Mouse (Mus musculus) forebrain, postnatal 0 days (tissue): Measurements from ENCODE around the gene G3bp2. TPM values are rescaled to one million over a fixed set of nuclear protein-coding genes. Genes with fewer than 3 reads are reported as not detected.

Source experiments
- ATAC-seq: fragments of 200-750 bp; cut with Nextera tagmentation; 2 replicates; pipeline ENCODE4 v1.8.0; 2017; ENCODE audit warnings: mild to moderate bottlenecking, moderate library complexity
- DNase-seq: peaks from one replicate; pipeline ENCODE4 v3.0.0-alpha.2; 2015
- H3K27ac ChIP-seq: fragments of 300-500 bp; sonication (generic); 2 replicates; pipeline ENCODE4 v1.5.1; 2014; ENCODE audit warnings: low read depth, mild to moderate bottlenecking, antibody characterized with exemption, low read length, moderate library complexity, mixed read lengths
- H3K27me3 ChIP-seq: fragments of 300-500 bp; sonication (generic); 2 replicates; pipeline ENCODE4 v1.6.1; 2014; ENCODE audit warnings: mild to moderate bottlenecking, low read length, mixed read lengths; ENCODE audit not compliant: insufficient read depth
- H3K36me3 ChIP-seq: fragments of 300-500 bp; sonication (generic); 2 replicates; pipeline ENCODE4 v1.6.1; 2014; ENCODE audit warnings: mild to moderate bottlenecking, moderate library complexity; ENCODE audit not compliant: insufficient read depth
- H3K4me1 ChIP-seq: fragments of 300-500 bp; sonication (generic); 2 replicates; pipeline ENCODE4 v1.6.1; 2014; ENCODE audit warnings: antibody characterized with exemption; ENCODE audit not compliant: insufficient read depth
- H3K4me2 ChIP-seq: fragments of 300-500 bp; sonication (generic); 2 replicates; pipeline ENCODE4 v1.6.1; 2014; ENCODE audit warnings: low read depth, mild to moderate bottlenecking, moderate library complexity
- H3K4me3 ChIP-seq: fragments of 300-500 bp; sonication (generic); 2 replicates; pipeline ENCODE4 v1.5.1; 2014; ENCODE audit warnings: low read depth, low read length, mixed read lengths
- H3K9ac ChIP-seq: fragments of 300-500 bp; sonication (generic); 2 replicates; pipeline ENCODE4 v1.6.1; 2014; ENCODE audit warnings: mild to moderate bottlenecking
- H3K9me3 ChIP-seq: fragments of 300-500 bp; sonication (generic); 2 replicates; pipeline ENCODE4 v1.6.1; 2016; ENCODE audit warnings: low read length
- CTCF ChIP-seq: sonication (generic); IDR thresholded peaks from 2 replicates; pipeline ENCODE4 v1.5.1; 2016; ENCODE audit warnings: antibody characterized with exemption, control low read depth, low read depth
- WGBS: fragments of 180-500 bp; shearing (Covaris S2); extraction: QIAGEN DNeasy Blood & Tissue Kit; methylation state at CpG from one replicate; pipeline ENCODE4 v1.1.7; 2014; 5-methylcytosine and 5-hydroxymethylcytosine counted together
- polyA plus RNA-seq: library from polyadenylated mRNA; unstranded; fragments of >200 nt; fragmentation: Nextera tagmentation; extraction: Ambion mirVana; gene quantifications from 2 replicates; pipeline ENCODE4 v1.2.1, GENCODE M21; 2015
- total RNA-seq: library from RNA; depleted of rRNA; stranded (reverse); fragments of >200 nt; gene quantifications from 2 replicates; pipeline ENCODE4 v1.2.3, GENCODE M21; 2014

The G3bp2 gene
- total and polyA plus RNA-seq, 2 experiments from 2014 or later: 221 to 315 TPM

DNA sequence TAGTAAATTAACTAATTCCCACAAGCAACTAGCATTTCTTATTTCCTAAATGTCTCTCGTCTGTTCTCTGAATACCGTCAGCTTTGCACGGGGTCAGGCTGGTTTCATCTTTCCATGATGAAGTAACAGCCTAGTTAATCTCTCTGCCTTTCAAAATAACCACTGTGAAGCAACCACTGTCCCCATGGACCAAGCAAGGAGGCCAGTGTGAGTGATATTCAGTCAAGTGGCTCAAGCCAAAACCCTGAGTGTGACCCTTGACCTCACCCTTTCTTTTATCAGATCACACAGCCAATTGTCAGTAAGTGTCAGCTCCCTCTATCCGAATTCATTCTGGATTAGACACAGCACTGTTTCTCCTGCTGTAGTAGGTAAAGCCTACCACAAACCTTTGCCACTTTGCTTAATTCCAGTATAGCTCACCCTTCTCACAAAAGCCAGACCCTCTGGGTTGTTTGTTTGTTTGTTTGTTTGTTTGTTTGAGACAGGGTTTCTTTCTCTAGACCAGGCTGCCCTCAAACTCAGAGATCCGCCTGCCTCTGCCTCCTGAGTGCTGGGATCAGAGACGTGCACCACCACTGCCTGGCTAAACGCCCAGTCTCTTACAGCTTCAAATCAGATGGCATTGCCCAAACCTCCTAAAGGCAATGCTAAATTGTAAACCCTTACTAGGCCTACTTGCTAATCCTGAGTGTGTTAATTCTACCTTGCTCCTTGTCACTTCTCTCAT, 2.5 kb upstream of the G3bp2 start:
- DNase-seq (no peak), ATAC-seq (no peak)
- TF ChIP-seq CTCF: no peak
- no peaks in the 10 kb centered on the region for H3K27me3 ChIP-seq
- H3K4me2 ChIP-seq: no peak overlapping the region
- no peak overlapping the region for H3K27ac ChIP-seq
- peaks cover 10% of the 10 kb centered on the region; the same call in 1 of the 2 replicates for H3K4me1 ChIP-seq
- H3K9ac ChIP-seq: no peak overlapping the region
- H3K9me3 ChIP-seq: no peaks in the 10 kb centered on the region
- WGBS: 83% methylated on average over 7 of the region's 7 CpGs
- no peaks in the 10 kb centered on the region for H3K36me3 ChIP-seq
- no peak overlapping the region for H3K4me3 ChIP-seq

DNA sequence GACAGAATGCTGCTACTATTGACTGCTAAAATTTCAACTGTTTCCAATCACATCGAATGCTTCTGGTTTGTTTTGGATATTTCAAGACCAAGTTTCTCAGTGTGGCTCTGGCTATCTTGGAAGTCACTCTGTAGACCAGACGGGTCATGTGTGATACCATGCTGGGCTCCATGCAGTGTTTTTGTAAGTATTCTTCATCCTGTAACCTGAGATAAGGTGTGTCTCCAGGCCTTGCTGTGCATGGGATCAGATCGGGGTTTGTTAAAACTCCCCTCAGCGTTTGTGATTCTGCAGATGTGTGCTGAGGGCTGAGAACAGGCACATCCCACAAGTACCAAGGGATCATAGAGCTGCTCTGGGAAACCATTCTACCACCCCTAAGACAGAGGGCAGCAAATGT, 1.7 kb upstream of the G3bp2 start:
- TF ChIP-seq CTCF: no peak
- ATAC-seq: no peak
- WGBS: 71% methylated on average over 4 of the region's 4 CpGs
- H3K4me1 ChIP-seq: peaks cover 10% of the 10 kb centered on the region; the same call in 1 of the 2 replicates
- no peak overlapping the region for H3K4me3 ChIP-seq
- no peak overlapping the region for H3K4me2 ChIP-seq
- H3K27me3 ChIP-seq: no peaks in the 10 kb centered on the region
- no peaks in the 10 kb centered on the region for H3K9me3 ChIP-seq
- no peak overlapping the region for H3K27ac ChIP-seq
- no peak overlapping the region for H3K9ac ChIP-seq
- no peak for DNase-seq
- H3K36me3 ChIP-seq: no peaks in the 10 kb centered on the region

DNA sequence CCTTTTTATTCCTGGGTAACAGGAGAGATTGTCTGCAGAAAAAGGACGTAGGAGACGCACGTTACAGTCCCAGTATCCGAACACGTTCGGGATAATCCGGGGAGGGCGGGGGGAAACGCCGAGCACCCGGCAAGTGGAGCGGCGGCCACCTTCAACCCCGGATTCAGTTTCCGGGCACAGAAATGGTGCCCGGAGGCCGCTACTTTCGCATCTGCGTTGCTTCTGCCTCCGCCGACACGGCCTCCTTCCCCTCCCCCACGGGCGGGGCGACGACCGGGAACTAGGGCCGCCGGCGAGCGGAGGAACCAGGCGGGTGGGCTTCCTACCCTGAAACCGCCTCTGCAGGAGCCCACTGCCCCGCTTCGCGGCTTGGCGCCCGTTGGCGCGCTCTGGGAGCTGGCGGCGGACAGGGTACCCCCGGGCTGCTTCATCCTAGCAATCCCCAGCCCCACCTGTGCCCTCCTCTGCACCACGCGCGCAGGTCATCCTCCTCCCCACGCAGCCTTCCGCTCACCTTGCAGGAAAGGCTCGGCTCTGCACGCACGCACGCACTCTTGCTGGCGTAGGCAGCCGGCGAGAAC, 608 bp downstream of the G3bp2 start:
- Histone ChIP-seq H3K4me1 (peaks cover 10% of the 10 kb centered on the region; the same call in 1 of the 2 replicates), H3K27ac (peak overlapping the region; percentile 99), H3K4me2 (peak overlapping the region; percentile 53), H3K9ac (peak overlapping the region; percentile 99), H3K36me3 (no peaks in the 10 kb centered on the region), H3K9me3 (no peaks in the 10 kb centered on the region), H3K27me3 (no peaks in the 10 kb centered on the region), H3K4me3 (peak overlapping the region; percentile 95)
- ATAC-seq (peak; percentile 30), DNase-seq (peak; percentile 78)
- WGBS: under 1% methylated on average over 55 of the region's 55 CpGs
- TF ChIP-seq CTCF: no peak

DNA sequence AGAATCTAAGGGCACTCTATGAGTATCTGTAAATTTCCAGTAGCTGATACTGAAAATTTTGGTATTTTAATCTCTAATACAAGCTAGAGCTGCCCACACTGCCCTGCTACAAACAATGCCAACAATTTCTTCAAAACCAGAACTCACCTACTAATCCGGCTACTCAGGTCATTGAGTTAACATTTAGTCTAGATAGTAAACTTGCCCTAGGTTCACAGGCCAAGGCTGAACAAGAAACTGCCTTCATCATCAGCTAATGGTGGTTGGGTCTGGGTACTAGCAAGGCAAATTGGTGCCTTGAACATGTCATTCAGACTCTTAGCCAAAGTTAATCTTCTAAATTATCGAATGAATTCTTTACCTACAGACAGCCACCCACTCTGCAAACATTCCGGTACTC, 2.2 kb downstream of the G3bp2 start:
- DNase-seq (no peak), ATAC-seq (no peak)
- Histone ChIP-seq H3K4me1 (peaks cover 10% of the 10 kb centered on the region; the same call in 1 of the 2 replicates), H3K27ac (no peak overlapping the region), H3K27me3 (no peaks in the 10 kb centered on the region), H3K4me2 (peak overlapping the region; percentile 53), H3K36me3 (no peaks in the 10 kb centered on the region), H3K9ac (no peak overlapping the region), H3K9me3 (no peaks in the 10 kb centered on the region), H3K4me3 (peak overlapping the region; percentile 95; the same call in 1 of the 2 replicates)
- TF ChIP-seq CTCF: no peak
- 67% methylated on average over 3 of the region's 3 CpGs for WGBS

DNA sequence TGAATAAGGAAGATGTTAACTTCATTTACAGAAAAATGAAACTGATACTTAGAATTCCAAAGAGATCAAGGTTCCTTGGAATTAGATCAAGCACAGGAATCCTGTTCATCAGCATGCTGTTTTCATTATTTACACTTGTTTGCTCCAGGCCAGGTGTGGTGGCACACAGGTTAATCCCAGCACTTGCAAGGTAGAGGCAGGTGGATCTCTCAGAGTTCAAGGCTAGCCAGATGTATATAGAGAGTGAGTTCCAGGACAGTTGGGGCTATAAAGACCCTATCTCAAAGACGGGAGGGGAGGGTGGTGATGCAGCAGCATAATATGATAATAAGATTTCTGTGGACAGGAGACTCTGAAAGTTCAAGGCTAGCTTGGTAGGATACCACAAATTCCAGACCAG, 3.1 kb downstream of the G3bp2 start:
- H3K9ac ChIP-seq: no peak overlapping the region
- TF ChIP-seq CTCF: no peak
- H3K4me3 ChIP-seq: no peak overlapping the region
- H3K9me3 ChIP-seq: no peaks in the 10 kb centered on the region
- no peaks in the 10 kb centered on the region for H3K27me3 ChIP-seq
- no peaks in the 10 kb centered on the region for H3K36me3 ChIP-seq
- no peak for DNase-seq
- no peak overlapping the region for H3K4me2 ChIP-seq
- peaks cover 10% of the 10 kb centered on the region; the same call in 1 of the 2 replicates for H3K4me1 ChIP-seq
- WGBS: 73% methylated on average over 1 of the region's 1 CpGs
- ATAC-seq: no peak
- no peak overlapping the region for H3K27ac ChIP-seq

DNA sequence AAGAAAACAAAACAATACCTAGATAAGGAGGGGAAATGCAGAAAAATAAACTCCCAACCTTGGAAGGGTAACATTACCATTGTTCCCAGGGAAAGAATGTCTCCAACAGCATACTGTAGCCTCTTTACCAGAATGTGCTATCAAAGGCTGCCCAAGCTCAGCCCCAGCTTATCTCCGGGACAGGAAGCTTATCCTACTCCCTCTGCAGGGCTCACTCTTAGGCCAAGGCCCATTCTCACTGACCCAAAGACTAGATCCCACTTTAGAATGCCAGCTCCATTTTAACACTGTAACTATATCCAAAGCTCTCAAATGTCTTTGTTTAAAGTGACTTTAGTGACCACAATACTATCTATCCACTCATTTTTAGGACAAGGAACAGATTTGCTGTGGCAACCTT, 4.2 kb downstream of the G3bp2 start:
- Histone ChIP-seq H3K36me3 (no peaks in the 10 kb centered on the region), H3K4me1 (0 out of 2 replicates have a peak, but pooled peaks cover 10% of the 10 kb centered on the region), H3K27ac (no peak overlapping the region), H3K4me3 (no peak overlapping the region), H3K4me2 (no peak overlapping the region), H3K27me3 (no peaks in the 10 kb centered on the region), H3K9me3 (no peaks in the 10 kb centered on the region), H3K9ac (no peak overlapping the region; the same call in 1 of the 2 replicates)
- ATAC-seq (no peak), DNase-seq (no peak)
- 85% methylated on average over 1 of the region's 1 CpGs for WGBS
- TF ChIP-seq CTCF: no peak

DNA sequence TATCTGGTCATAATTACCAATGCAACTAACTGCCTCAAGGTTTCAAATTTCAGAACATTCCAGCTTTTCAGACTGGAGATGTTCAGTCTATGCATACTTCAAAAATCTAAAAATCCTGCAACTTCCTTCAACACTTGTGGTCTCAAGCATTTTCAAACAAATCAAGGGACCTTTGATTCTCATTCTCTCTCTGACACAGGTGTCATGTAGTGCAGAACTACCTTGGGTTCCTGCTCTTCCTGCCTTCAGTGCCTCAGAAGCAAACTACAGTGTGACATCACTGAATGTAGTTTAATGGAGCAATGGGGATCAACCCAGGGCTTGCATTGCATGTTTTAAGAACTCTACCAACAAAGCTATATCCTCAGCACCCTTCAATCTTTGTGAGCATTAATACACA, 4.8 kb downstream of the G3bp2 start:
- DNase-seq (no peak), ATAC-seq (no peak)
- H3K27me3 ChIP-seq: no peaks in the 10 kb centered on the region
- no peaks in the 10 kb centered on the region for H3K36me3 ChIP-seq
- no peak overlapping the region for H3K4me3 ChIP-seq
- no peak overlapping the region for H3K27ac ChIP-seq
- no peaks in the 10 kb centered on the region for H3K9me3 ChIP-seq
- no peak overlapping the region for H3K9ac ChIP-seq
- no peak for TF ChIP-seq CTCF
- no peak overlapping the region for H3K4me2 ChIP-seq
- H3K4me1 ChIP-seq: 0 out of 2 replicates have a peak, but pooled peaks cover 10% of the 10 kb centered on the region
